Mouse (Mus musculus): ENCODE measurements around the gene Eme1. TPM values are rescaled to one million over a fixed set of nuclear protein-coding genes. Genes with fewer than 3 reads are reported as not detected.

The Eme1 gene
- polyA plus RNA-seq, 1 experiment from 2014 or later = 4.9 TPM

DNA sequence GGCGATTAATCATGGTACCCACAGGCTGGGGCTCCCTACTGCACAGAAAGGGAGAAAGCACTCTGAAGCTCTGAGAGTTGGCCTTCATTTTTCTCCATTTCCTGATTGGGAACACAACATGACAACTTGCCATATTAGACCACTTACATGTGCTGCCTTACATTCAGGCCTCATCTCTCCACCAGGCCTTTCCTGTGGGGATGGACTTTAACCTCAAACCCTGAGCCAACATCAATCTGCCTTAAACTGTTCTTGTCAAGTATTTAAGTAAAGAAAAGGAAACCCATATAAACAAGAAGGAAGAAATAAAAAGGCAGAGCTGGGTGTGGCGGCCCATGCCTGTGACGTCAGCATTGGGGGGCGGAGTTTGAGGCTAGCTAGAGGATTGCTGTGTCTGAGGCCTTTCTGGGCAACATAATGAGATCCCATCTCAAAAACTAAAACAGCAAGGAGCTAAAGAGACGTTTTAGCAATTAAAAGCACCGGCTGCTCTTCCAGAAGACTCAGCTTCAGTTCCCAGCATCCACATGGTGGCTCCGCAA is 57.4 kb downstream of the Eme1 start:
- H3K27me3 ChIP-seq (ENCODE audit: insufficient read depth, low read length) = no peaks in the 10 kb centered on the region
- H3K36me3 ChIP-seq (replicated peaks; ENCODE audit: insufficient read depth, low read length) = no peaks in the 10 kb centered on the region
- TF ChIP-seq CTCF (IDR thresholded peaks at IDR 0.05; ENCODE audit: low read depth) (no peak), EP300 (IDR thresholded peaks at IDR 0.05; ENCODE audit: low read depth) (no peak)
- H3K9me3 ChIP-seq (ENCODE audit: low read length) = no peaks in the 10 kb centered on the region
- peaks cover 4% of the 10 kb centered on the region; the same call in 1 of the 2 replicates for H3K4me1 ChIP-seq (ENCODE audit: insufficient read depth)
- peak; percentile 64 for DNase-seq
- WGBS (ENCODE audit: insufficient replicate concordance) = 59% methylated on average over 7 of the region's 7 CpGs
- H3K9ac ChIP-seq (replicated peaks) = no peak overlapping the region
- H3K27ac ChIP-seq (ENCODE audit: low read depth) = no peak overlapping the region
- no peak overlapping the region for H3K4me2 ChIP-seq (ENCODE audit: low read depth, low read length)
- ATAC-seq = no peak
- H3K4me3 ChIP-seq (ENCODE audit: low read depth, low read length) = no peak overlapping the region

Other genes with a start within 250 kb of the Eme1 start
- 0.14 and 0.29 TPM in 2 replicates for gene Cacna1g, start 179.8 kb downstream of the Eme1 start, polyA plus RNA-seq (2015; fragmentation: Nextera tagmentation; extraction: Ambion mirVana)
- gene Spata20, start 167.8 kb downstream of the Eme1 start, polyA plus RNA-seq (2015; fragmentation: Nextera tagmentation; extraction: Ambion mirVana) = not detected in 2 replicates
- 0.21 and 0.22 TPM in 2 replicates for gene Epn3, start 154.0 kb downstream of the Eme1 start, polyA plus RNA-seq (2015; fragmentation: Nextera tagmentation; extraction: Ambion mirVana)
- 0.13 TPM in 1 of 2 replicates, not detected in the other for gene Mycbpap, start 132.2 kb downstream of the Eme1 start, polyA plus RNA-seq (2015; fragmentation: Nextera tagmentation; extraction: Ambion mirVana)
- gene Rsad1, start 104.7 kb downstream of the Eme1 start, polyA plus RNA-seq (2015; fragmentation: Nextera tagmentation; extraction: Ambion mirVana) = 1.7 and 1.9 TPM in 2 replicates
- 0.14 TPM in 2 replicates for gene Chad, start 88.9 kb downstream of the Eme1 start, polyA plus RNA-seq (2015; fragmentation: Nextera tagmentation; extraction: Ambion mirVana)
- 4.2 and 4.4 TPM in 2 replicates for gene Acsf2, start 52.1 kb downstream of the Eme1 start, polyA plus RNA-seq (2015; fragmentation: Nextera tagmentation; extraction: Ambion mirVana)
- 51.7 and 57.0 TPM in 2 replicates for gene Lrrc59, start 24.2 kb downstream of the Eme1 start, polyA plus RNA-seq (2015; fragmentation: Nextera tagmentation; extraction: Ambion mirVana)
- 73.2 and 81.4 TPM in 2 replicates for gene Mrpl27, start 197 bp downstream of the Eme1 start, polyA plus RNA-seq (2015; fragmentation: Nextera tagmentation; extraction: Ambion mirVana)
- gene Xylt2, start 23.6 kb upstream of the Eme1 start, polyA plus RNA-seq (2015; fragmentation: Nextera tagmentation; extraction: Ambion mirVana) = 2.7 and 2.9 TPM in 2 replicates
- not detected in 2 replicates for gene Gm11541, start 50.5 kb upstream of the Eme1 start, polyA plus RNA-seq (2015; fragmentation: Nextera tagmentation; extraction: Ambion mirVana)
- gene Cdc34b, start 87.8 kb upstream of the Eme1 start, polyA plus RNA-seq (2015; fragmentation: Nextera tagmentation; extraction: Ambion mirVana) = 0.09 TPM in 1 of 2 replicates, not detected in the other
- not detected in 2 replicates for gene Tmem92, start 128.7 kb upstream of the Eme1 start, polyA plus RNA-seq (2015; fragmentation: Nextera tagmentation; extraction: Ambion mirVana)

Data from liver, postnatal 0 days (tissue).